Mouse (Mus musculus) 3134 (cell line): ENCODE results near the gene Acvr1.

ENCODE experiments used
- DNase-seq: peaks from one replicate; pipeline ENCODE4 v3.0.0-alpha.2; 2011; ENCODE audit warnings: low spot score; ENCODE audit not compliant: insufficient read length; ENCODE audit errors: extremely low read depth

Acvr1 gene

DNA sequence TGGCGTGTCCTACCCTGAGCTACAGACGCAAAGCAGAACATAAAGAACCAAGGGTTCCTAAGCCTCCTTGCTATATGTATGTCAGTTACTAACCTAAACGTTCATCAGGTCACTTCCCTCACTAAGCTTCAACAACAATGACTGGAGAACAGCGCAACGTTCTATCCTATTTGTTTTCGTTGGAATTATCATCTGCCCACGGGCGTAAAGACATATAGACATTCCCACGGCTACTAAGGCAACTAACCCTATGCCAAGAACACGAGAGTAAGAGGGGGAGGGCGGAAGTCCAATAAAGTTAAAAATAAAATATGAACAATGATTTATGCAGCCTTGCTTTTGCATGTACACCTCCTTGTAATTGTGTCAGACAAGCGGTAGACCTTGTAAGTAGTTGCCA is 43.9 kb downstream of the Acvr1 start:
- no peak for DNase-seq

DNA sequence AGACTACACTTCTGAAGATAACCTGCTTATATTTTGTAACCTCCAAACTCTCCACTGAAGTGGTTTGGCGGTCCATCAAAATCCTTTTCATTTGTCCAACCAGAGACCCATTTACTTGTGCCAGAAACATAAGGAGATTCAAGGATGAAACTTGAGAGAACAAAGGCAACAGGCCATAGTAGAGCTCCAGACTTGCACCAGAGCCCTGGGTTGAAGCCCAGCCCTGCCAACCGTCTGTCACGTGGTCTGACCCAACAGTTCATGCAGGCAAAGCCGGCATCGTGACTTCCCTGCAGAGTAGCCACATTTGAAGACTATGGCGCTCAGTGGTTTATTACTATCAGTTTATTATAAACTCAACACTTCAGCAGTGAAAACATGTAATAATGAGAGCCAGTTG is 45.3 kb downstream of the Acvr1 start:
- DNase-seq, result no peak

DNA sequence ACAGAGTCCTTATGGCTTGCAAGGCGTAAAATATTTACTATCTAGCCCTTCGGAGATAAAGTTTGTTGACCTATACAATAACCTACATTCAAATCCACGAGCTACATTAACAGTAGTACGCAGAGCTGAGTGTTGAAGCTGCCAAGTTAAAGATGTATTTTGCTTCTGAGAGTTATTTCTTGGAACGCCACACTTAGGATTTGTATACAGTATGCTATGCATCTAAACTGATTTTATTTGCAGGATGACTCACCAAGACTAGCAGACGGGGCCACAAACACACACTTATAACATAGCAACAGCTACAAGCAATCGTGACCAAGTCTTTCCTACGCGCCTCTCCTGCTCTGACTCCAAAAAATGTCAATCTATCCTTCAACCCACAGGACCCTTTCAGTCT is 46.2 kb downstream of the Acvr1 start:
- DNase-seq, result no peak

GRCm38 (mm10) chr2:58518517-58518916 is 48.4 kb downstream of the Acvr1 start:
- no peak for DNase-seq

- DNase-seq, result no peak
Measured at GRCm38 (mm10) chr2:58516920-58517319, 50.0 kb downstream of the Acvr1 start.

DNA sequence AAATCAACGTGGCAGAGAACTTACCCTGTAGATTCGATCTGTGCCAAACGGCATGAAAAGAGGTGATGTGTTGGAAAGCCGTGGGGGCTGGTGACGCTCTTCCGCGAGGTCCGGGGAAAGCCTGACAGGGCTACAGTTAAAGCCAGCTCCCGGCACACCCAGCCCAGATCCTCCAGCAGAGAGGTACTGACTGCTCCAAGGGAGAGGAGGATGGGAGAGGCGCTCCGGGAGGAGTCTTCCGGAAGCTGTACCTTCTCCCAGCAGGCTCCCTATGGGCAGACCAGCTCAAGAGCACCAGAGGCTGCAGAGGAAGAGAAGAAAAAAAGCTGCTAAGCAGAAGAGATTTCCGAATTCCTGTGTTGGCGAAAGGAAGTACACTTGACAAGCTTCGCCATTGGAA is 51.0 kb downstream of the Acvr1 start:
- DNase-seq, result no peak

- no peak for DNase-seq
Measured at GRCm38 (mm10) chr2:58514489-58514888, 52.5 kb downstream of the Acvr1 start.

GRCm38 (mm10) chr2:58513212-58513611 is 53.7 kb downstream of the Acvr1 start:
- peak; percentile 52 for DNase-seq

GRCm38 (mm10) chr2:58510192-58510591 is 56.8 kb downstream of the Acvr1 start:
- DNase-seq, result no peak

DNA sequence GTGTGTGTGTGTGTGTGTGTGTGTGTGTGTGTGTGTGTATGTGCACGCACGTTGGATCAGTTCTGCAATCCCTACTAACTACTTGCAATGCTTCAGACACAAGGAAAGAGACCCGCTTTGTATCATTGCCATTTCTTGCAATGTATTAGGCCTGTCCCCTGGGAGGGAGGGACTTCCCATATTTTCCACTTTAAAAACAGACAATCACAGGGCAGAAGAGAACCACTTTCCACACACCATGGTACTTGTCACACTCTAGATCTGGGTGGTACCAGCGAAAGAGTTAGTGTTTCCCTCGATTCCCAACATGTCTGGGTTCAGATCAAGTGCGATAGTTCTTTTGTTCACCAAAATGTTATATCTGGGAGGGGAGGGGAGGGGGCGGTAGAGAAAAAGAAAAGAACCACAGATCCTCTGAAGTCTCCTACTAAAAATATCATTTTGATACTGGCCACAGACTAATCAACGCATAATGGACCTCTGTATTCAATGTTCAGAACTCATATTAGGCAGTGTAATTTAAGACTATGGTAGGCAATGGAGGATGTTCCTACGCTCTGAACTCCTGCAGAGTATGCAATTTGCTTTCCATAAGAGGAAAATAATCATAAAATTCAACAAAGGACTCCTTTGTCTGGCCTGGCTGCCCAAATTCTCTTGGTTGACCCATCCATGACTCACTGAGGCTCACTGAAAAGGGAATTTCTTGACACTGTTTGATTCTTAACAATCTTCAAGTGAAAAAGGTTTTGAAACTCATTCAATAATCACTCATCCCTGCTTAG is 61.5 kb downstream of the Acvr1 start:
- peak; percentile 34 for DNase-seq

- DNase-seq, result no peak
Measured at GRCm38 (mm10) chr2:58496647-58497410, 70.1 kb downstream of the Acvr1 start.

DNA sequence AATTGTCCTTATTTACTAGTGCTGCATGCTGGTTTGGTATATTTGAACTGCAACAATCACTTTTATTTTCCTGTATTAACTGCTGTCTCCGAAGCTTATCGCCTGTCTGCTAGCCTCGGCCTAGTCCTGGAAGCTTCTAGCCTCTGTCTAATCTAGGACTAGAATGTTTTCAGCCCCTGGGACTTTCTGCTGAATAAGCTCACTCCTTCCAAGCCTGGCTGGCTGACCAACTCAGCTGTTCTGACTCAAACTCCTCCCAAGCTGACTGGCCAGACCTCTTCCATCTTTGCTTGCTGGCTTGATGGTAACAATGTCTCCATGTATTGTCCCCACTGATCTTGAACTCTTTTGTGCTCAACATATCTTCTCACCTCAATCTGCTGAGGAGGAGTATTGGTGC is 71.7 kb downstream of the Acvr1 start:
- no peak for DNase-seq

- no peak for DNase-seq
Measured at GRCm38 (mm10) chr2:58493685-58494635, 73.0 kb downstream of the Acvr1 start.

DNA sequence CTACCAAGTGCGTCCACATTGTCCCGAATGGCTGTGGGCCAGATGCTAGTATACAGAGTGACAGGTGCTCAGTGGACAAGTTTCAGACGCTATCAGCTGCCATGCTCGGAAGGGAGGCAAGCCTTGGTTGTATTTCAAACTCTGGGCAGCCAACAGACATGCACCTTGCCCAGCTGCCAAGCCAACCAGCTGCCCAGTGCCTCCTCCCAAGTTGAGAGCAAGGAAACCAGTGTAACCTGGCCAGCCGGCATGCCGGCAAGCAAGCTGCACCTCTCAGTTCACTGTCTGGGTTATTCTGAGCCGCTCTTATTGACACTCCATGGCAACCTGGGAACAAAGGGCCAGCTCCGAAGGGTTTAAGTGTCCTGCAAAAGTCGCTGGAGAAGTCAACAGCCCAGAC is 77.7 kb downstream of the Acvr1 start:
- no peak for DNase-seq

GRCm38 (mm10) chr2:58488404-58488803 is 78.6 kb downstream of the Acvr1 start:
- DNase-seq, result no peak

DNA sequence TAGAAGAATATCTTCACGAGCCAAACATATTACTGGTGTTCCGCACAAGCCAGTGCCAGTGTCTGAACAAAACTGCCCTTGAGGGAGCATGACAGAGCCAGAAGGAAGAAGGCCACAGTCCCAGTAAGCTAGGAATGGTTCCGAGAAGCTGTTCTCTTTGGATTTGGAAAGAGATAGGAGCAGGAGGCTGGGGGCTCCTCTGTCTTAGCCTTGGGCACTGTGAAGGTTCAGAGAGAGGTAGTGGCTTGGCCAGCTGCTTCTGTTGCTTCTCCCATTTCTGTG is 79.7 kb downstream of the Acvr1 start:
- DNase-seq, result no peak

- DNase-seq, result no peak
Measured at GRCm38 (mm10) chr2:58486441-58487278, 80.3 kb downstream of the Acvr1 start.

DNA sequence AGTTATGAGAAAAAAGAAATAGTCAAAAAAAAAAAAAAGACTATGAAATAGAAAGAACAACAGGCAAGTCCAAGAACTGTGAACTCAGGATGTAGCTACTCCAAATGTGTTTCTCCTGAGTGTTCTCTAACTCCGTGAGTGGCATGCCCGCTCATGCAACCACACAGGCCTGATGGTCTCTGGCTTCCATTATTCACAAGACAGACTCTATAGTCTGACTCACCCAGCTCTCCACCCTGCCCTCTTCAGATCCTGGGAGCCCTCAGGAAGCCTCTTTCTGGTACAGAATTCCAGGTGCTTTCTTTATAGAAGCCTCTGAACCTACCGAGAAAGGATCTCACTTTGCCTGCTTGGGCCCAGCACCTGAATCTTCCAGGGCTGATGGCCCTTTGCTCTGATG is 81.3 kb downstream of the Acvr1 start:
- DNase-seq, result peak; percentile 15

DNA sequence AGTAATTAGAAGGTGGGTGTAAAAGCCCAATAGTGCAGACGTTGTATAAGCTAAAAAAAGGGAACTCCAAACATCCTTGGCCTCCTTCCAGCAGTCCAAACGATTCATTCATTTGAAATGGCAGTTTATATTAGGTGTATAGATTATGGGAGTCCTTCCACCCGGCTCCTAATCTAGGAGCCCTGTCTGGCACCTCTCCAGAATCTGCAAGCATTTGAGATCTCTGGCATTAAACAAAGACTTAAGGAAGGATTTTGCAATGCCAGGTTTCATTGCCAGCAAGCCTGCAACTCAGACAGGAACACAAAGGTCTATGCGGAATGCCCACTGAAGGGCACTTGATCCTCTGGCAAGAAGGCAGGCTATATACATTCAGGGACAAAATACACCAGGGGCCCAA is 81.8 kb downstream of the Acvr1 start:
- DNase-seq, result no peak

GRCm38 (mm10) chr2:58484284-58484965 is 82.5 kb downstream of the Acvr1 start:
- peak; percentile 11 for DNase-seq
